Mouse (Mus musculus): ENCODE results near the gene Gstm4. TPM values are rescaled to one million over a fixed set of nuclear protein-coding genes. Genes with fewer than 3 reads are reported as not detected.
A peak's percentile ranks its signal among the peaks of the same experiment; 100 is the strongest.

Gstm4 gene
- total RNA-seq (2021): 10 to 100 TPM in 1 of 2 experiments, 1 to 10 TPM in 1; 9.8 to 10.4 TPM
- long read RNA-seq, experiment 1, transcript Gstm4-201 (8 exons, 1,707 nt): major isoform, 5 of 22 reads
- long read RNA-seq, experiment 1, partial matches to known transcripts: 1 of 22 reads
- long read RNA-seq, experiment 1, other reads (novel, unspliced or antisense): 16 of 22 reads
- long read RNA-seq, experiment 2, transcript Gstm4-201 (8 exons, 1,707 nt): major isoform, 13 of 32 reads
- long read RNA-seq, experiment 2, partial matches to known transcripts: 0 of 32 reads
- long read RNA-seq, experiment 2, other reads (novel, unspliced or antisense): 18 of 32 reads

- peak; percentile 77 for DNase-seq
Measured at GRCm38 (mm10) chr3:108044394-108045140, at the start of gene Gstm4. Gene Gstm4, minus strand, starts transcription at chr3:108044894.

- DNase-seq: no peak
Measured at GRCm38 (mm10) chr3:108094146-108094545, 49.5 kb upstream of the Gstm4 start.

GRCm38 (mm10) chr3:108093306-108093705 lies 48.6 kb upstream of the Gstm4 start:
- DNase-seq: no peak

GRCm38 (mm10) chr3:108092536-108093115 lies 47.9 kb upstream of the Gstm4 start, which contains the start of gene Gnat2:
Gene Gnat2, plus strand, starts transcription at chr3:108092789.
- no peak for DNase-seq

GRCm38 (mm10) chr3:108092030-108092429 lies 47.3 kb upstream of the Gstm4 start:
- DNase-seq: no peak

GRCm38 (mm10) chr3:108090561-108090960 lies 45.9 kb upstream of the Gstm4 start:
- no peak for DNase-seq

GRCm38 (mm10) chr3:108089916-108090315 lies 45.2 kb upstream of the Gstm4 start:
- DNase-seq: no peak

GRCm38 (mm10) chr3:108088842-108089380 lies 44.2 kb upstream of the Gstm4 start:
- no peak for DNase-seq

- no peak for DNase-seq
Measured at GRCm38 (mm10) chr3:108087329-108087728, 42.6 kb upstream of the Gstm4 start.

- DNase-seq: peak; percentile 89
Measured at GRCm38 (mm10) chr3:108086470-108086979, 41.8 kb upstream of the Gstm4 start, which contains the start of gene Ampd2. Gene Ampd2, minus strand, starts transcription at chr3:108086651.

- DNase-seq: peak; percentile 71
Measured at GRCm38 (mm10) chr3:108085721-108086469, 41.2 kb upstream of the Gstm4 start.

- DNase-seq: peak; percentile 94
Measured at GRCm38 (mm10) chr3:108085281-108085720, 40.6 kb upstream of the Gstm4 start.

GRCm38 (mm10) chr3:108084767-108085270 lies 40.1 kb upstream of the Gstm4 start:
- no peak for DNase-seq

- DNase-seq: peak; percentile 40
Measured at GRCm38 (mm10) chr3:108083904-108084407, 39.3 kb upstream of the Gstm4 start.

GRCm38 (mm10) chr3:108083161-108083560 lies 38.5 kb upstream of the Gstm4 start:
- no peak for DNase-seq

- no peak for DNase-seq
Measured at GRCm38 (mm10) chr3:108082251-108082875, 37.7 kb upstream of the Gstm4 start.

GRCm38 (mm10) chr3:108081681-108082080 lies 37.0 kb upstream of the Gstm4 start:
- no peak for DNase-seq

- no peak for DNase-seq
Measured at GRCm38 (mm10) chr3:108076836-108077235, 32.1 kb upstream of the Gstm4 start.

GRCm38 (mm10) chr3:108072983-108073569 lies 28.4 kb upstream of the Gstm4 start:
- no peak for DNase-seq

Measured in gastrocnemius, postnatal 10 days (tissue).